Mouse (Mus musculus) limb, embryonic 14.5 days (tissue): ENCODE measurements around the gene Gzma. TPM values are rescaled to one million over a fixed set of nuclear protein-coding genes. Genes with fewer than 3 reads are reported as not detected.

ENCODE experiments used
- ATAC-seq: fragments of 200-750 bp; cut with Nextera tagmentation; 2 replicates; pipeline ENCODE4 v1.8.0; 2017; ENCODE audit warnings: low read depth, moderate number of reproducible peaks, moderate TSS enrichment; ENCODE audit not compliant: low FRiP score
- DNase-seq: peaks from one replicate; pipeline ENCODE4 v3.0.0-alpha.2; 2015; ENCODE audit warnings: low spot score
- H3K27ac ChIP-seq: fragments of 300-500 bp; sonication (generic); replicated peaks from 2 replicates; pipeline ENCODE4 v1.5.1; 2014; ENCODE audit warnings: low read depth, mild to moderate bottlenecking, low read length, moderate library complexity, mixed read lengths
- H3K27me3 ChIP-seq: fragments of 300-500 bp; sonication (generic); 2 replicates; pipeline ENCODE4 v1.6.1; 2014; ENCODE audit warnings: low read length, mixed read lengths; ENCODE audit not compliant: control insufficient read depth, insufficient read depth
- H3K36me3 ChIP-seq: fragments of 300-500 bp; sonication (generic); 2 replicates; pipeline ENCODE4 v1.6.1; 2014; ENCODE audit warnings: mild to moderate bottlenecking, low read length, moderate library complexity, mixed read lengths; ENCODE audit not compliant: control insufficient read depth, insufficient read depth
- H3K4me1 ChIP-seq: fragments of 300-500 bp; sonication (generic); 2 replicates; pipeline ENCODE4 v1.6.1; 2014; ENCODE audit warnings: antibody characterized with exemption, low read length, mixed read lengths; ENCODE audit not compliant: control insufficient read depth, insufficient read depth
- H3K4me2 ChIP-seq: fragments of 300-500 bp; sonication (generic); replicated peaks from 2 replicates; pipeline ENCODE4 v1.6.1; 2014; ENCODE audit warnings: low read depth, mild to moderate bottlenecking, low read length, moderate library complexity; ENCODE audit not compliant: severe bottlenecking
- H3K4me3 ChIP-seq: fragments of 300-500 bp; sonication (generic); replicated peaks from 2 replicates; pipeline ENCODE4 v1.5.1; 2014; ENCODE audit warnings: low read length
- H3K9ac ChIP-seq: fragments of 300-500 bp; sonication (generic); 2 replicates; pipeline ENCODE4 v1.6.1; 2014; ENCODE audit warnings: mild to moderate bottlenecking, low read depth, low read length, moderate library complexity; ENCODE audit not compliant: severe bottlenecking
- H3K9me3 ChIP-seq: fragments of 300-500 bp; sonication (generic); 2 replicates; pipeline ENCODE4 v1.6.1; 2016; ENCODE audit warnings: low read length; ENCODE audit not compliant: control insufficient read depth
- POLR2A ChIP-seq: fragments of 200-500 bp; IDR thresholded peaks from 2 replicates; pipeline ENCODE4 v1.8.0; 2012; ENCODE audit warnings: inconsistent platforms, mild to moderate bottlenecking, moderate library complexity, borderline replicate concordance; ENCODE audit not compliant: insufficient read depth, insufficient read length; ENCODE audit errors: extremely low read depth
- WGBS: fragments of 180-500 bp; shearing (Covaris S2); extraction: QIAGEN DNeasy Blood & Tissue Kit; methylation state at CpG from one replicate; pipeline ENCODE4 v1.1.7; 2014; 5-methylcytosine and 5-hydroxymethylcytosine counted together
- polyA plus RNA-seq, 2 experiments: library from polyadenylated mRNA; depleted of rRNA in 1 of 2; stranded (reverse) in 1 of 2; unstranded in 1 of 2; fragments of >200 nt; fragmentation: Nextera tagmentation in 1 of 2; extraction: Ambion mirVana in 1 of 2; gene quantifications; 2 replicates each; pipeline versions ENCODE4 v1.2.1 to v1.2.3; 2012 to 2014

The Gzma gene
- polyA plus RNA-seq, 2 experiments, result 0.16 TPM; not detected in 1

DNA sequence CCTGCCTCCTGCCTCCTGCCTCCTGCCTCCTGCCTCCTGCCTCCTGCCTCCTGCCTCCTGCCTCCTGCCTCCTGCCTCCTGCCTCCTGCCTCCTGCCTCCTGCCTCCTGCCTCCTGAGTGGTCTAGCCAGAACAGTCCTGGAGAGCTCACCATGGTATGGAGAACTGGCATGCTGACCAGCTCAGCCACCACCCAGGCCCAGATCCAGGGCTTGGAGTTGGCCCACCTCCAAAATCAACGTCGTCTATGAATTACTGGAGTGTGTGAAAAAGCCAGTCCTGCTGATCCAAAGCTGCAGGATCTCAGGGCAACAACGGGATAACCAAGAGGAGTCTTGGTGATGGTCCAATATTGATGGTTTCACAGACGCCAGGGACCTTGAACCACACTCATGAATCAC, 18.2 kb upstream of the Gzma start:
- 51% methylated on average over 4 of the region's 4 CpGs for WGBS

DNA sequence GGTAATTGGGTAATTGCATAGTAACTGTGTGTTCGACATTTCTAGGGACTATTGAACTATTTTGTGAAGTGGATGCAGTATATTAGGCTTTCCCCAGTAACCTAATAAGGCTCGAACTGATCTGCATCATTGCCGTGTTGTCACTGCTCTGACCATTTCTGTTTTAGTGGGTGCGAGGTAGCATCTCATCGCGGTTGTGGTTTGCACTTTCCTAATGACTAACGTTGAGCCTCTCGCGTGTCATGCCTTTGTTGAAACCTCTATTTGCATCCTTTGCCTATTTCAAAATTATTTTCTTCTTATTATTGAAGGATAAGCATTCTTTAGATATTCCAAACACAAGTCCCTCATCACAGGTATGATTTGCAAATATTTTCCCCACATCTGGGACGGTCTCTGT, 4.0 kb upstream of the Gzma start:
- Histone ChIP-seq H3K4me1 (no peaks in the 10 kb centered on the region), H3K27me3 (no peaks in the 10 kb centered on the region), H3K4me2 (no peak overlapping the region), H3K36me3 (no peaks in the 10 kb centered on the region), H3K27ac (no peak overlapping the region), H3K4me3 (no peak overlapping the region), H3K9me3 (no peaks in the 10 kb centered on the region), H3K9ac (no peak overlapping the region)
- ATAC-seq, result no peak
- TF ChIP-seq POLR2A, result no peak
- 85% methylated on average over 10 of the region's 10 CpGs for WGBS
- DNase-seq, result no peak

More for the DNA sequence above, 18.2 kb upstream of the Gzma start:
- TF ChIP-seq POLR2A, result no peak
- DNase-seq, result no peak
- no peaks in the 10 kb centered on the region for H3K9me3 ChIP-seq
- H3K4me3 ChIP-seq, result no peak overlapping the region
- H3K9ac ChIP-seq, result no peak overlapping the region
- no peak overlapping the region for H3K27ac ChIP-seq
- no peaks in the 10 kb centered on the region for H3K36me3 ChIP-seq
- no peak for ATAC-seq
- no peaks in the 10 kb centered on the region for H3K4me1 ChIP-seq
- no peaks in the 10 kb centered on the region for H3K27me3 ChIP-seq
- no peak overlapping the region for H3K4me2 ChIP-seq

DNA sequence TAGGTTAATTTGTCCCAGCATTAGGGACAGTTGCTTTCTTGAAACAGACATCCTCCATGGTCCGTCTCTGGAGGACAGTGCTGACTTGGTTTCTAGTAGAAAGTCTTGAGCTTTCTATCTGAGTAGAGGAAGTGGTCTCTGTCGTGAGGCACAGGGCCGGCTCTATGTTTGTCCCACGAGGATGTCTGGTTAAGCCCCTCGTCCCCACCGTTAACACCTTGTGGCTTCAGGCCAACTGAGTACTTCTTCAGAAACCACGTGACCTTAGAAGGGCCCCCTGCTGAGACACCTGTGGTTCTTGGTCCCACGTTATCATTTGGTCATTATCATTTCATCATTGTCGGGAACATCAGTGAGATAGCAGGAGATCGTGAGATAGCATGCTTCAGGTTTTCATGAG, 1.0 kb upstream of the Gzma start:
- no peak for DNase-seq
- Histone ChIP-seq H3K27ac (no peak overlapping the region), H3K4me3 (no peak overlapping the region), H3K9ac (no peak overlapping the region), H3K9me3 (no peaks in the 10 kb centered on the region), H3K4me1 (no peaks in the 10 kb centered on the region), H3K4me2 (no peak overlapping the region), H3K27me3 (no peaks in the 10 kb centered on the region), H3K36me3 (no peaks in the 10 kb centered on the region)
- no peak for ATAC-seq
- no peak for TF ChIP-seq POLR2A
- 66% methylated on average over 10 of the region's 10 CpGs for WGBS

DNA sequence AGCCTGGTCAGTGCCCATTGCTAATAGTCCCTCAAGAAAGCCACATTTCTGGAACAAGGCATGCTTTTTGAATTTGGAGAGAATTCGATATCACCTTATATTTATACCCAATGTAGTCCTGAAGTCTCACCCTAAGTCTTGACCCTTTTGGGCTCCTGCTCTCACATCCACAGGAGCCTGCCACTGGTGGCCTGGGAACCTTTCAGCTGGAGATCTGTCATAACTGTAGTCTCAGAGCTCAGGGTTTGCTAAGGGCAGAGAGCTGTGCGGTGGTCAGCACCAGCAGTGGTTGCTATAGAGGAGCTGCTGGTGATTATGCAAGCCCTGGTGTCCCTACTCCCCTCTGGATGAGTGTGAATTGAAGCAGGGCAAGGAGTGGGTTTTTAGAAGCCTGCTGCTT, 2.4 kb downstream of the Gzma start:
- no peak overlapping the region for H3K9ac ChIP-seq
- no peak overlapping the region for H3K4me2 ChIP-seq
- H3K27ac ChIP-seq, result no peak overlapping the region
- DNase-seq, result no peak
- no peak overlapping the region for H3K4me3 ChIP-seq
- H3K9me3 ChIP-seq, result no peaks in the 10 kb centered on the region
- H3K4me1 ChIP-seq, result no peaks in the 10 kb centered on the region
- WGBS, result 91% methylated on average over 2 of the region's 2 CpGs
- H3K36me3 ChIP-seq, result no peaks in the 10 kb centered on the region
- no peak for ATAC-seq
- H3K27me3 ChIP-seq, result no peaks in the 10 kb centered on the region
- no peak for TF ChIP-seq POLR2A

DNA sequence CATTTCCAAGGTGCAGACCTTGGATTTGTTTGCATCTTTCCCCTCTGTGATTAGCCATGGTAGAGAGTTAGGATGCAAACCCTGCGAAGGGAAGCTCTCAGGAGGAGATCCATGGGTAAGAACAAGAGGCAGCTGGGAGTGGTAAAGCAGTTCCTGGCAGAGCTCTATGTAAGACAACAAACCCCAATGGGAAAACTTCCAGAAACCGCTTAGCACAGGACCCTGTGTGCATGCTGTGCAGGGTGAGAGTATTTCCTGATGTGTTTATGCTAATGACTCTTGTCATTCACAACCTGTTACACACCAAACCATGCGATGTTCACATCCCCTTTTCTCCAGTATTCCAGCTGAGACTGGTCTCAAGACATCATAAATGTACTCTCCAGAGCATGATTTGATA, 3.8 kb downstream of the Gzma start:
- WGBS, result 74% methylated on average over 3 of the region's 3 CpGs
- Histone ChIP-seq H3K36me3 (no peaks in the 10 kb centered on the region), H3K4me1 (no peaks in the 10 kb centered on the region), H3K4me2 (no peak overlapping the region), H3K9ac (no peak overlapping the region), H3K4me3 (no peak overlapping the region), H3K27ac (no peak overlapping the region), H3K27me3 (no peaks in the 10 kb centered on the region), H3K9me3 (no peaks in the 10 kb centered on the region)
- no peak for DNase-seq
- no peak for TF ChIP-seq POLR2A
- ATAC-seq, result no peak

DNA sequence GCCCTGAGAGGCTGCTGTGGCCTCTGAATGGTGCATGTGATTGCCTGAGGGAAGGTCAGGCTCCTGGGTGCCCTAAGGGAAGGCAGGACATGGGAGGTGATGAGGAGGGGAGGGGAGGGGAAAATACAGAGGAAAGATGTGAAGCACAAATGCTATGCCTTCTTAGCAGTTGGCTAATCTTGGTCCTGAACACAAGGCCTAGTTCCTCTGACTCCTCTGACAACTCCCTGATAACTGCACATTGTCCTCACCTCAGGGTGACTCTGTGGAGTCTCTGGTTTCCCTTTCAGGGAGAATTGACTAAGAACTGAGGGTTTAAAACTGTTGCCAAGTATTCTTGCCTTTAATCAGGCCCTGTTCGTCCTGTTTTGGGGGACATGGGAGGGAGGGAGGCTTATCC, 6.2 kb downstream of the Gzma start:
- H3K27me3 ChIP-seq, result no peaks in the 10 kb centered on the region
- no peak for DNase-seq
- no peaks in the 10 kb centered on the region for H3K9me3 ChIP-seq
- H3K9ac ChIP-seq, result no peak overlapping the region
- no peaks in the 10 kb centered on the region for H3K4me1 ChIP-seq
- no peak for TF ChIP-seq POLR2A
- no peak overlapping the region for H3K4me3 ChIP-seq
- ATAC-seq, result no peak
- no peaks in the 10 kb centered on the region for H3K36me3 ChIP-seq
- no peak overlapping the region for H3K4me2 ChIP-seq
- H3K27ac ChIP-seq, result no peak overlapping the region
- 44% methylated on average over 1 of the region's 1 CpGs for WGBS
